Mouse (Mus musculus) cerebellum, postnatal 36 days (tissue): ENCODE results near the gene Igdcc4.
"Not testable (repeated sequence)": the region's sequence is repeated elsewhere in the genome, so short reads cannot be mapped to it uniquely, and the experiment has no call there.

Experiments used
- DNase-seq, 2 experiments: peaks; one replicate each; pipeline ENCODE4 v3.0.0; 2021 to 2022; ENCODE audit warnings: mixed read lengths in 2 of 2

Igdcc4 gene

DNA sequence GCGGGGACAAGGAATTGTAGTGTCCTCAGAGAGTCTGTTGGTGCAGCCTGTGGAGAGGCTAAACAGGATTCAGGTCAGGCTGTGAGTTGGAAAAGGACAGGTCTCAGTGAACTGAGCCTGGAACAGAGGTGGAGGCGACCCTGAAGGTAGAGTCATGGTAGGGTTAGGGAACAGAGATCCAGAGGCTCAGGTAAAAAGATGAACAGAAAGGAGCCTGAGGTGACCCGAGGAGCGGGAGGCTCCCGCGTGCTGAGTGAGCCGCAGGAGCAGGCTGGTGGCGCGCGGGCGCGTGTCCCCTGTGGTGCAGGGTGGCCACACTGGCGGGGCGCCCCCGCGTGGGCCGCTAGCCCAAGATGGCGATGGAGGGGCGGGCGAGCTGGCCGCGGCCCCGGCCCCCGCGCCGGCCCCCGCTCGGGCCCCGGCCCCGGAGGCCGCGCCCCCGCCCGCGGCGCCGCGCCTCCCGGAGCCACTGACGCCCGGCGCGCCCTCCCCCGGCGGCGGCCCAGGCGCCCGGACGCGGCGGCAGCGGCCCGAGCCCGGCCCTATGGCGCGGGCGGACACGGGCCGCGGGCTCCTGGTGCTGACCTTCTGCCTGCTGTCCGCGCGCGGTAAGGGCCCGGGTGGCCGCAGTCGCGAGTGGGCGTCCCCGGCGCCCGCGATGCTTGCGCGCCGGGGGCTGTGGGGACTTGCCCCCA lies at the start of gene Igdcc4:
Gene Igdcc4, plus strand, starts transcription at position 496 of the 695 bp plus-strand sequence.
- DNase-seq: peak; percentile 28 to 46

- no peak for DNase-seq
These were observed 37.0 kb upstream of the Igdcc4 start for GRCm38 (mm10) chr9:65064251-65064650.

GRCm38 (mm10) chr9:65070587-65070986 lies 30.7 kb upstream of the Igdcc4 start:
- DNase-seq: no peak

- no peak for DNase-seq
These were observed 27.7 kb upstream of the Igdcc4 start for GRCm38 (mm10) chr9:65073555-65073954.

DNA sequence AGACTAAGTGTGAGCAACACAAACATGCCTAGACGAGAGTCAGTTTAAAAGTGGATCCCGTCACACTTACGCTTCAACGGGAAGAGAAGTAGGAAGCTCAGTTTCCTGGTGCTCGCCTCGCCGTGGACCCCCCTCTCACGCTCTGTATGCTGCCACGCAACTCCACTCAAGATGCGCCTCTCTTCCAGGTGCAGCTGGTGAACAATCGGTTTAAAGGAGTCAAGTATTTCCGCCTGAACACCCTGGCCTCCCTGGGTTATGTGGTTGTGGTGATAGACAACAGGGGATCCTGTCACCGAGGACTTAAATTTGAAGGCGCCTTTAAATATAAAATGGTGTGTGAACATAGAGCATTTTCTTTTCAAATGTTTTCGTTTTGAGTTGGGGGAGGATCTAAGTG lies 27.0 kb upstream of the Igdcc4 start:
- no peak for DNase-seq

- DNase-seq: no peak
These were observed 26.3 kb upstream of the Igdcc4 start for GRCm38 (mm10) chr9:65074855-65075493.

- no peak for DNase-seq
These were observed 23.8 kb upstream of the Igdcc4 start for GRCm38 (mm10) chr9:65077536-65077935.

DNA sequence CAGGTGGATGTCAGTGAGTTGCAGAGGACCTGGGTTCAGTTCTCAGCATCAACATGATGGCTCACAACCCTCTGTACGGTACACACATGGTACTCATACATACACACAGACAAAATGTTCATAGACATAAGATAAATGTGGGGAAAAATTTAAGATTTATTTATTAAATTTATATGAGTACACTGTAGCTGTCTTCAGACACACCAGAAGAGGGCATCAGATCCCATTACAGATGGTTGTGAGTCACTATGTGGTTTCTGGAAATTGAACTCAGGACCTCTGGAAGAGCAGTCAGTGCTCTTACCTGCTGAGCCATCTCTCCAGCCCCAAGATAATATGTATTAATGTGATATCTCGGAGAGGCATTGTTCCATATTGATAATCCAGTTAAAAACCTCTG lies 21.1 kb upstream of the Igdcc4 start:
- not testable (repeated sequence) for DNase-seq

- DNase-seq: no peak
These were observed 18.1 kb upstream of the Igdcc4 start for GRCm38 (mm10) chr9:65083075-65083765.

GRCm38 (mm10) chr9:65084198-65084807 lies 17.0 kb upstream of the Igdcc4 start:
- no peak for DNase-seq

GRCm38 (mm10) chr9:65085270-65085669 lies 16.0 kb upstream of the Igdcc4 start:
- no peak for DNase-seq

DNA sequence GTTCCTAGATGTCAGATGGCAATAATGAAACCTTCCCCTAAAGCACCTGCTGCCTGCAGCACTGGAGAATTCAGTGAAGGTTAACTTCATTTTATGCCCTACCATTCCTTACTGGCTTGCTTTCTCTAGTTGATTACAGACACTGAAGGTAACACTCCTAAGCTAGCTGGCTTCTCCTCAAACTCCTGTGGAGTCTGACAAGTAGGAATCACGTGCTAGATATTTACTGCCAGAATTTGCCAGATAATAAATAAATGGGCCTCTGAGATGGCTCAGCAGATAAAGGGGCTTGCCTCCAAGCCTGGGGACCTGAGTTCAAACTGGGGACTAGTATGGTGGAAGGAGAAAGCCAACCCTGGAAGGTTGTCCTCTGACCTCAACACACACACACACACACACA lies 14.5 kb upstream of the Igdcc4 start:
- DNase-seq: no peak

DNA sequence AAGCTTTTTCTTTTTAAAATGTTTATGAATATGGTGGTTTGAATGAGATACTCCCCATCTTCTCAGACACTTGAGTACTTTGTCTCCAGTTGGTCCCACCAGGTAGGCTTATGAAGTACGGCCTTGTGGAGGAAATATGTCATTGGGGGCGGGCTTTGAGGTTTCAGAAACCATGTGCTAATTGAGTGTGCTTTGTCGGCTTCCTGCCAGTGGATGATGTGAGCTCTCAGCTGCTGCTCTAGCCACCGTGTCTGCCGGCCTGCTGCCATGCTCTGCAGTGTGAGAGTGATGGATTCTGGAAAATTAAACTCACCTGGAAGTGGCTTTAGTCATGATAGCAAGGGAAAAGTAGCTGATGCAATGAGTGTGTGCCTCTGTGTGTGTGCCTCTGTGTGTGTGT lies 13.8 kb upstream of the Igdcc4 start:
- DNase-seq: peak; percentile 25 to 33

DNA sequence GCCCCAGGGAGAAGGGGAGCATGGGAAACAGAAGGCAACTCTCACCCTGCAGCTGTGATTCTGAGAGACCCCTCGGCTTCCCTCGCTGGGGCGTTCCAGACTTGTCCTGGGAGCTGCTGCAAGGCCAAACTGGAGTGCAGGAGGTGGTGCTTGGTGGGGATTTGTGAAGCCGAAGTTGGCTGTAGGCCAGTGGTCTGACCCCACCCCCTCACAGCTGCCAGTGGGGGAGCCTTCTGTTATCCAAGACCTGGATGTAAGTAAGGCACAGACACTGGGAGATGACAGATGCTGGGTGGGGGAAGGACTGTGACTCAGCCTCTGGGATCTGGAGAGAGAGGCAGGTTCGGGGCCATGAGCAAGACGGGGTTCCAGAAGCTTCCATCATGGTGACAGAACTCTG lies 7.0 kb upstream of the Igdcc4 start:
- peak in 1 of 2 experiments; percentile 15 for DNase-seq

DNA sequence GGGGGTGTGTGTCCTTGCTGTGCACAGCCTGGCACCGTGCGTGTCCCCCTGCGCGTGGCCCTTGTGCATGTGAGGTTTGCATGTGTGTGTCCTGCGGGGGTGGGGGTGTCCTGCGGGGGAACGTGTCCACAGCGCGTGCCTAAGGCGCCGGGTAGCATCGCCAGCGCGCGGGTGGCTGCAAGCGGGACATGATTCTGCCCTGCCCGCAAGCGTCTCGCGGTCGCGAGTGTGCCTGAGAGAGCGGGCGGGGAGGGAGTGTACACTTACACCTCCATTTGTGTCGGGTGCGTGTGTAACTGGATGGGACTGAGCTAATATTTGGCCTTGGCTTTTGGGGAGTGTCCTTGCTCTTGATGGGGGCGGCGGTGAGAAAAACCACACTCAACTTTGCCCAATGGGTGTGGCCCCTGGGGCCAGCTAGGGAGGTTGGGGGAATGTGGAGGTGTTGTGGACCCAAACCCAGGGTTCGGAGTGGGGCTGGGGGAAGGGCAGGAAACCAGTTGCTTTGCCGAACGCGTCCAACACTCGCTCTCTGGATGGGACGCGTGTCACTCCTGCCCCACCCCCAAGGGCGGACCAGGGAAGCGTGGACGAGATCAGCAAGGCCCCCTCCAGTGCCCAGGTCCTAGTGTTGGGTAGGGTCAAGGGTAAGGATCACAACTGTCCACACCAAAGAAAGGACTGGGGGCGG lies 545 bp downstream of the Igdcc4 start:
- peak; percentile 34 to 35 for DNase-seq

- peak; percentile 30 to 32 for DNase-seq
These were observed 1.3 kb downstream of the Igdcc4 start for GRCm38 (mm10) chr9:65102377-65103172.

DNA sequence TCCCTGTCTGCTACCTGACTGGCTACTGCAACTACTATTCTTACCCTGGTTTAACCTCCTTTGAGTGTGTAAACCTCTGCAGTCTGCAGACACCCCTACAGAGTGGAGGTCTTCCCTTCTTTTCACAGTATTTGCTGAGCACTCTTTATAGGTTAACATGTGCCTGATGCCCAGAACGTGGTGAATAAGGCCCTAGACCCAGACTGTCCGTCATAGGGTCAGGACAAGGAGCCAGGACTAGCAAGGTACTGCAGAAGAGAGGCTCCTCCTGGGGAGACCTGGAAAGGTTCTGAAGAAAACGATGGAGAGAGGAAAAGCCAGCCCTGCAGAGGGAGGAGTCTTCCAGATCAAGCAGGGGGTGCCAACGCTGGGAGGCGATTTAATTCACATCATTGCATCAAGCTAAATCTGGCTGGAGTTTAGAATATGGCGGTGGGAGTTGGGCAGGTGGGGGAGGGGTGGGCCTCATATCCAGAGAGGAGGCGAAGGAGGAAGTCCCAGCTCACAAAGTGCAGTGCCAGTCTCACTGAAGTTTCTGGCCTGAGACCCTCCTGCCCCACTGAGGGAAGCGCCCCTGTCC lies 2.0 kb downstream of the Igdcc4 start:
- no peak for DNase-seq

- DNase-seq: no peak
These were observed 5.5 kb downstream of the Igdcc4 start for GRCm38 (mm10) chr9:65106821-65107220.

DNA sequence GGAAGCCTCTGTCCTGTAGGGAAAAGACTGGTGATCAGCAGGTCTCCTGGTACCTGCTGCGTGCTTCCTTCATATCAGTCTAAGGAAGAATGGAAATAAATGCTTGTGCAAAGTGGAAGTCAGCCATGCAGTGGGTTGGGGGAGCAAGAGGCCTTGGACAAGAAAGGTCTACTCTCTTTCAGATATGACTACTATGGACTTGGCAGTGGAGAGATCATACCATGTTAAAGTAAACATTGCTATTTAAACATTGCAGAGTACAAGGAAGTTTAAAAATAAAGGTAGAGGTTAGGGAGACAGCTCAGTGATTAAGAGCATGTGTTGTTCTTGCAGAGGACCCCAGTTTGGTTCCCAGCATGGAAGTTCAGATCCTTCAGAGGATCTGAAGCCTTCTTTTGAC lies 6.6 kb downstream of the Igdcc4 start:
- no peak for DNase-seq

GRCm38 (mm10) chr9:65109132-65110072 lies 8.1 kb downstream of the Igdcc4 start:
- DNase-seq: peak in 1 of 2 experiments; percentile 11
